In genomic region chr17:68273527-68273926, GRCm38 (mm10) we compare ENCODE assay signal across 8 mouse cellular contexts. TPM values are rescaled to one million over a fixed set of nuclear protein-coding genes. Genes with fewer than 3 reads are reported as not detected.
DNase-seq lines count a peak whose midpoint lies in the region; ATAC-seq and TF ChIP-seq lines count a peak whose summit lies in the region.

TSS of gene L3mbtl4 (plus strand) at chr17:68273797.

- H3K9me3 ChIP-seq in forebrain, embryonic 13.5 days (replicated peaks): no peaks in the 10 kb centered on the region
- H3K9me3 ChIP-seq in stomach, postnatal 0 days (ENCODE audit: control insufficient read depth, low read length): no peaks in the 10 kb centered on the region

- peaks cover 3% of the 10 kb centered on the region for H3K27me3 ChIP-seq in forebrain, embryonic 13.5 days
- H3K27me3 ChIP-seq in stomach, postnatal 0 days (ENCODE audit: control insufficient read depth, insufficient read depth, low read length): no peaks in the 10 kb centered on the region

- TF ChIP-seq EP300 in stomach, postnatal 0 days (optimal IDR thresholded peaks at IDR 0.05): no peak

- H3K4me3 ChIP-seq in forebrain, embryonic 13.5 days: peak within 1 kb of the TSS; percentile 54
- H3K4me3 ChIP-seq in stomach, postnatal 0 days (ENCODE audit: low read depth, low read length): peak within 1 kb of the TSS; percentile 33

- TF ChIP-seq CTCF in stomach, postnatal 0 days (IDR thresholded peaks at IDR 0.05; ENCODE audit: low read depth): 0 out of 2 replicates have a peak, but pooled peaks have one; percentile 5

- DNase-seq in kidney, adult 18-20 months: peak; percentile 11
- no peak for DNase-seq in kidney, adult 11 months
- DNase-seq in brain, adult 2 months (ENCODE audit: low read depth, low spot score): peak; percentile 72
- DNase-seq in kidney, postnatal 36 days: peak; percentile 24 to 44
- DNase-seq in stomach, postnatal 0 days (ENCODE audit: low spot score): peak; percentile 36
- no peak for DNase-seq in c-Kit-positive CD71-positive TER-119-positive erythroid progenitor cells, embryonic 14.5 days (ENCODE audit: low spot score)

- no peak within 1 kb of the TSS for H3K27ac ChIP-seq in forebrain, embryonic 13.5 days
- no peak within 1 kb of the TSS for H3K27ac ChIP-seq in stomach, postnatal 0 days (replicated peaks)

- under 1% methylated on average over 27 of the region's 29 CpGs for WGBS in forebrain, embryonic 13.5 days
- WGBS in stomach, postnatal 0 days: under 1% methylated on average over 26 of the region's 29 CpGs

- peak within 1 kb of the TSS; percentile 70 for H3K9ac ChIP-seq in forebrain, embryonic 13.5 days
- H3K9ac ChIP-seq in stomach, postnatal 0 days (ENCODE audit: low read length): no peak within 1 kb of the TSS

- no peaks in the 10 kb centered on the region for H3K36me3 ChIP-seq in forebrain, embryonic 13.5 days (ENCODE audit: poor library complexity, severe bottlenecking)
- H3K36me3 ChIP-seq in stomach, postnatal 0 days (ENCODE audit: control insufficient read depth, insufficient read depth, low read length): no peaks in the 10 kb centered on the region

- ATAC-seq in forebrain, embryonic 13.5 days: peak; percentile 91
- peak; percentile 11; the same call in 1 of the 2 replicates for ATAC-seq in megakaryocyte progenitor cell, adult 5-6 weeks (replicated peaks; ENCODE audit: poor library complexity)
- ATAC-seq in stomach, postnatal 0 days (ENCODE audit: low FRiP score, low TSS enrichment): peak; percentile 59

- H3K4me2 ChIP-seq in forebrain, embryonic 13.5 days: peak within 1 kb of the TSS; percentile 98
- peak within 1 kb of the TSS; percentile 55 for H3K4me2 ChIP-seq in stomach, postnatal 0 days (replicated peaks; ENCODE audit: low read depth)

- H3K4me1 ChIP-seq in forebrain, embryonic 13.5 days: 0 out of 2 replicates have a peak, but pooled peaks cover 9% of the 10 kb centered on the region
- H3K4me1 ChIP-seq in stomach, postnatal 0 days (replicated peaks; ENCODE audit: control insufficient read depth, insufficient read depth): no peaks in the 10 kb centered on the region; the same call in 1 of the 2 replicates

RNA-seq across cellular contexts. Expression of gene L3mbtl4, which starts in this region (rescaled TPM):
- 0.74 and 0.93 TPM in 2 replicates for polyA plus RNA-seq in forebrain, embryonic 13.5 days (2015; fragmentation: Nextera tagmentation; extraction: Ambion mirVana)
- not detected in 2 replicates for total RNA-seq in megakaryocyte progenitor cell, adult 5-6 weeks (2015)
- not detected in 2 replicates for total RNA-seq in megakaryocyte progenitor cell, adult 5-6 weeks (2017)
- 0.04 TPM in 1 of 2 replicates, not detected in the other for polyA plus RNA-seq in stomach, postnatal 0 days (2015; fragmentation: Nextera tagmentation; extraction: Ambion mirVana)

Comparison
In these comparisons a context has a peak if more than half of its experiments do, and no peak if none do; other contexts are left out.
1. DNase-seq: peak in kidney, adult 18-20 months (single experiment), brain, adult 2 months (single experiment) and kidney, postnatal 36 days (2 of 2); none in kidney, adult 11 months (single experiment) and c-Kit-positive CD71-positive TER-119-positive erythroid progenitor cells, embryonic 14.5 days (single experiment).
2. Peak in ATAC-seq, H3K4me3 ChIP-seq, H3K9ac ChIP-seq and H3K4me2 ChIP-seq in forebrain, embryonic 13.5 days; RNA of the gene not detected or under 1 TPM.
3. Peak in ATAC-seq in megakaryocyte progenitor cell, adult 5-6 weeks; RNA of the gene not detected or under 1 TPM.
4. Peak in DNase-seq, ATAC-seq, H3K4me3 ChIP-seq and H3K4me2 ChIP-seq in stomach, postnatal 0 days; RNA of the gene not detected or under 1 TPM.
5. ATAC-seq: peak in every context shown above with its lines; median percentile 91 in forebrain, embryonic 13.5 days; 59 in stomach, postnatal 0 days; 11 in megakaryocyte progenitor cell, adult 5-6 weeks.